Mouse (Mus musculus): ENCODE measurements at regions not wholly inside any gene's neighbourhood (a gene's known extent, or its start where the extent isn't known, plus 50 kb on each side); places are given as distances from the start of the nearest gene placed in this dataset.

DNA sequence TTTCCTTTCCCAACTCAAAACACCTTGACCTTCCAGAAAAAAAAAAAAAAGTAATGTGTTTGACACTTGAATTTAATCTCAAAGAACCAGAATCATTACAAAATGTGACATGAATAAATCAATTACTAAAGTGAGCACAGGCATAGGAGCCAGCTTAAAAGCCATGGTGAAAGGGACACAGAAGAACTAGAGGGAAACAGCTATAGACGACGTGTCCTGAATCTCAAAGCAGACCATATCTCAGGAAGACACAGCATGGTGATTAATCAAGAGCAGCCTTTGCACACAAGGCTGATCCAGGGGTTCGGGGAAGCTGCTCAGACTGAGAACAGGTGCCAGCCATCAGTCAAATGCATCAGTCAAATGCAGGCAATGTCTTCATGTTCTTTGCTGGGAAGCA, 74.7 kb upstream of the Qrfpr start:
- no peak overlapping the region for H3K9ac ChIP-seq (replicated peaks; ENCODE audit: low read length, poor library complexity, severe bottlenecking)
- H3K9me3 ChIP-seq (ENCODE audit: low read length) = no peaks in the 10 kb centered on the region
- no peaks in the 10 kb centered on the region for H3K36me3 ChIP-seq (ENCODE audit: insufficient read depth, low read length)
- H3K27ac ChIP-seq (ENCODE audit: low read depth, low read length) = no peak overlapping the region
- WGBS = 54% methylated on average over 3 of the region's 3 CpGs
- no peaks in the 10 kb centered on the region for H3K4me1 ChIP-seq (ENCODE audit: insufficient read depth, low read length)
- ATAC-seq (ENCODE audit: low FRiP score) (no peak), DNase-seq (ENCODE audit: low spot score) (peak; percentile 18)
- H3K4me2 ChIP-seq (ENCODE audit: low read depth, low read length, poor library complexity, severe bottlenecking) = no peak overlapping the region
- no peak overlapping the region for H3K4me3 ChIP-seq (ENCODE audit: low read depth, low read length)
- TF ChIP-seq CTCF (IDR thresholded peaks at IDR 0.05) = no peak
- H3K27me3 ChIP-seq (ENCODE audit: insufficient read depth, low read length) = no peaks in the 10 kb centered on the region

DNA sequence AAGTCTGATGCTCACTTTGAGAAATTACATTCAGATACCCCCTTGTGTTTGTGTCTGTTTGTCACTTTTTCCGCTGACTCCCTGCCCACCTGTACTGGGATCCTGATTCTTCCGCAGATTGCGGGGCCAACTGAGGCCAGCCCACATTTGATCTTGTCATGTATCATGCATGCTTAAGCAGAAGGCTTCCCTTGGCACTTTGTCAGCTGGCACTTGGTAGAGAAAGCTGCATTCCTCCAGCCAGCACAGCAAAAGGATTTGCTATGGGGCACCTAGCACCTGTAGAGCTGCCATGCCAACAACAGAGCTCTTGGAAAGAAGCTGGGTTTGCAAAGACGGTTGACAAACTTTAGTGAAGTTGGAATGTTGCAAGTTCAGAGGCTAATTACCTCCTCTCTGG, 69.9 kb upstream of the Qrfpr start:
- ATAC-seq (ENCODE audit: low FRiP score) = no peak
- Histone ChIP-seq H3K27ac (ENCODE audit: low read depth, low read length) (no peak overlapping the region), H3K27me3 (ENCODE audit: insufficient read depth, low read length) (no peaks in the 10 kb centered on the region), H3K9me3 (ENCODE audit: low read length) (no peaks in the 10 kb centered on the region), H3K36me3 (ENCODE audit: insufficient read depth, low read length) (no peaks in the 10 kb centered on the region), H3K4me2 (ENCODE audit: low read depth, low read length, poor library complexity, severe bottlenecking) (no peak overlapping the region), H3K4me3 (ENCODE audit: low read depth, low read length) (no peak overlapping the region), H3K9ac (replicated peaks; ENCODE audit: low read length, poor library complexity, severe bottlenecking) (no peak overlapping the region), H3K4me1 (ENCODE audit: insufficient read depth, low read length) (no peaks in the 10 kb centered on the region)
- no peak for TF ChIP-seq CTCF (IDR thresholded peaks at IDR 0.05)
- 94% methylated on average over 4 of the region's 4 CpGs for WGBS
- DNase-seq (ENCODE audit: low spot score) = no peak

DNA sequence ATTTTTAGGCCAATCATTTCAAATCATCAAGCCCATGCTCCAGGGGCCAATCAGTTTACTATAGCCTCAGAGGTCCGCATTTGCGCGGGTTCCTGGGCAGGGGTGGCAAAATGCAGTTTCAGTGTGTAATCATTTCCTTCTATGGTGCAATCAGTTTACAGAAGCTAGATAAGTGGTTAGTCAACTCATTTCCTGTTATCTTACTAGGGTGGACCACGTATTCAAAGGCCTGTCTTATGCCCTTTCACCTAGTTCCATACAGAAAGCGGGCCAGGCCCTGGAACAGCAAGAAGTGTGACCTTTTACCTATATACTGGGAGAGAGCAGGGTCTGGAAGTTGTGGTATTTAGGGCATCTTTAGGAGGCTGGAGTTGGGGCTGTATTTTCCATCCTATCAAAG, 62.0 kb upstream of the Qrfpr start:
- Histone ChIP-seq H3K4me2 (ENCODE audit: low read depth, low read length, poor library complexity, severe bottlenecking) (no peak overlapping the region), H3K4me3 (ENCODE audit: low read depth, low read length) (no peak overlapping the region), H3K9ac (replicated peaks; ENCODE audit: low read length, poor library complexity, severe bottlenecking) (no peak overlapping the region), H3K36me3 (ENCODE audit: insufficient read depth, low read length) (no peaks in the 10 kb centered on the region), H3K9me3 (ENCODE audit: low read length) (no peaks in the 10 kb centered on the region), H3K4me1 (ENCODE audit: insufficient read depth, low read length) (no peaks in the 10 kb centered on the region), H3K27me3 (ENCODE audit: insufficient read depth, low read length) (no peaks in the 10 kb centered on the region), H3K27ac (ENCODE audit: low read depth, low read length) (no peak overlapping the region)
- ATAC-seq (ENCODE audit: low FRiP score) (no peak), DNase-seq (ENCODE audit: low spot score) (no peak)
- 82% methylated on average over 5 of the region's 5 CpGs for WGBS
- no peak for TF ChIP-seq CTCF (IDR thresholded peaks at IDR 0.05)

DNA sequence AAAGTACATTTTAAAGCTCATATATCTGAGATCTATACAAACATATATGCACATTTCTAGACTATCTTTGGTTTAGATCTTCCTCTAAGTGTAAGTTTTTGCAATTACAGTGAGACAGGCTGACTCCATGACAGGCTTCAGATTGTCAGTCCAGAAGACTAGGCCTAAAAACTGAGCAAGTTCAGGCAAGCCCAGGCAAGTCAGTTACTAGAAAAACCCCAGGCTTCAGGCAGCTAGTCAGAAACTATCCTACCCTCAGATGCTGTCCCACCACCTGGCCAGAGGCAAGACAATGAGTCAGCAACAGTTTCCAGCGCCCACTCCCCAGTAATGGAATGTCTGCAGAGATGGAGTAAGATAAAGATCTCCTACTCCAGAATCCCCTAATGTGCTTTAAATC, 53.4 kb upstream of the Qrfpr start:
- H3K36me3 ChIP-seq (ENCODE audit: insufficient read depth, low read length) = no peaks in the 10 kb centered on the region
- no peak overlapping the region for H3K27ac ChIP-seq (ENCODE audit: low read depth, low read length)
- DNase-seq (ENCODE audit: low spot score) (no peak), ATAC-seq (ENCODE audit: low FRiP score) (no peak)
- no peak overlapping the region for H3K4me2 ChIP-seq (ENCODE audit: low read depth, low read length, poor library complexity, severe bottlenecking)
- H3K9me3 ChIP-seq (ENCODE audit: low read length) = no peaks in the 10 kb centered on the region
- no peaks in the 10 kb centered on the region for H3K4me1 ChIP-seq (ENCODE audit: insufficient read depth, low read length)
- no peak overlapping the region for H3K4me3 ChIP-seq (ENCODE audit: low read depth, low read length)
- no peak for TF ChIP-seq CTCF (IDR thresholded peaks at IDR 0.05)
- no peak overlapping the region for H3K9ac ChIP-seq (replicated peaks; ENCODE audit: low read length, poor library complexity, severe bottlenecking)
- WGBS = 91% methylated on average over 1 of the region's 1 CpGs
- H3K27me3 ChIP-seq (ENCODE audit: insufficient read depth, low read length) = no peaks in the 10 kb centered on the region

All from midbrain, postnatal 0 days (tissue).